Mouse (Mus musculus) kidney, postnatal 36 days (tissue): Measurements from ENCODE around the gene Oprm1.
"Not testable (repeated sequence)": the region's sequence is repeated elsewhere in the genome, so short reads cannot be mapped to it uniquely, and the experiment has no call there.

ENCODE experiments used
- DNase-seq, 2 experiments: peaks; one replicate each; pipeline ENCODE4 v3.0.0; 2021 to 2022; ENCODE audit warnings: mixed read lengths in 2 of 2

Gene Oprm1

DNA sequence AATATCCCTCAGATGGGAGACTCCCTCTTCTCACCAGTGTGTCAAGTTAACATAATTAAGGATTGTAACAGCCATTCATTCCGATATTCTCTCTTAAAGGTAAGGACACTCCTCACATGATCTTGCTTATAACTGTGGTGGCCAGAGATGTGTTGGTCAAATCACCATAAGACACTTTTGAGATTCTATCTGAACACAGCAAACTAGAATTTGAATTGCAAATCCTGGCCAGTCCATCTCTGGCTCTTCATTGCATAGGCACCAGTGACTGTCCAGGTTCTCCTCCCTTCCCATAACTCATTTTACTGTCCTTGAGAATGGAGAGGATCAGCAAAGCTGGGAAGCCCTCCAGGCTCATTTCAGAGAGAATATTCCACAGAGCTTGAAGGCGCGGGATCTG, at the start of gene Oprm1:
Oprm1 (plus strand) TSS at position 301 of the 400 bp plus-strand sequence.
- no peak for DNase-seq

DNA sequence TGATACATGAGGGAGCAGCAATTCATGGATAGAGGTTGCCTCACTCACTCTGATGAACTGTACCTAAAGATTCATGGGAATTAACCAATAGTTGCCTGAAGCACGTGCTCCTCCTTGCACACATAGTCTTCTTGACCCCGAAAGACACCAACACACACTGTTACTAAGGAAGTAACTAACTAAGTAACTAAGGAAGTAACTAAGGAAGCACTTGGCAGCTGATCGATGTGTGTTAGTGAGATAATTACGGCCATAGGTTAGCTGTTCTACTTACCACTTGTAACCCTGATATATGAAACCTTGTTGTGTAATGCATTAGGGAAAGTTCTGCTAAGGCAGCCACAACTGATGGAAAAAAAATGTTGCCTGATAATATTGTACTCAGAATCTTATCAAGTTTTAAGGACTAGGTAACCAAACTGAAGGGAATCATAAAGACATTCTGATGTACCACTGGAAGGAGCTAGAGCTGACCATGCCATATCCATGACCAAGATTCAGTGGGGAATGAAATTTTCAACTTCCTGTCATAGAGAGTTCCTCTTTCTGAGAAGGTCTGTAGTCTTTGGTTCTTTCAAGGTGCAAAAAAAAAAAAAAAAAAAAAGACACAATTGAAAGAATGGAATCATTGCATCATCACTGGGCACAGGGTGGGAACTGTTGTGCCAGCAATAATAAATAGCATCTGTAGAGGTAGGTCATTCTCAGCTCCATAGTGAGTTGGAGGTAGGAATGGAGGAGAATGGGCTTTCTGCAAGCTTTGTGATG, 40.9 kb upstream of the Oprm1 start:
- no peak for DNase-seq

DNA sequence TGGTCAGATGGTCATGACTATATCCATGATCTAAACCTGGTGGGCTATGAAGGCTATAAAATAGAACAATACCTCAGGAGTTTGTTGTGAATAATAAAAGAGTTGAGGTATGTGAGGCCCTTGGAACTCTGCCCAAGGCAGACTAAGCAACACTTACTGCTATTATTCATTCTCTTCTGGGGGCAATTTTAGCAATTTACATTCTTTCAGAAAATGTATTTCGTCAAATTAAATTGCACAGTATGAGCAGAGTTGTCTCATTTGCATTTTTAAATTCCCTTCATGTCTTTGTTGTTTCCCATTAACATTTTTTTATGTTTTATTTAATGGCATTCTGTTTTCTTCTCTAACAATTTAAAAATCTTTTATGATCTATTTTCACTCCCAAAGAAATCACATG, 34.5 kb upstream of the Oprm1 start:
- no peak for DNase-seq

DNA sequence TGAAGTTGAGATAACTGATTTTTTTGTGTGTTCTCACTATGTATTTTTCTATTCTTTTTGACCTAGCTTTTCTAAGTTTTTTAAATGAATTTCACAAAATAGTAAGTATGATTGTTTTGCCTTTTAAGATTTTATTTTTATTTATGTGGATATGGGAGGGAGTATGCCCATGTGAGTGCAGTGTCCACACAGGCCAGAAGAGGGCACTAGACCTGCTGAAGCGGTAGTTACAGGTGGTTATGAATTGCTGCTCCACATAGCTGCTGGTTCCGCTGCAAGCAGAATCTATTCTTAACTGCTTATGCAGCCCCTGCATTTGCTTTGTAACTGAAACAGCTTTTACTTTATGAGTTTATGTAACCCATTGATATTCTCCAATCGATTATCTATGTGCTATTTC, 29.8 kb upstream of the Oprm1 start:
- DNase-seq, result no peak

DNA sequence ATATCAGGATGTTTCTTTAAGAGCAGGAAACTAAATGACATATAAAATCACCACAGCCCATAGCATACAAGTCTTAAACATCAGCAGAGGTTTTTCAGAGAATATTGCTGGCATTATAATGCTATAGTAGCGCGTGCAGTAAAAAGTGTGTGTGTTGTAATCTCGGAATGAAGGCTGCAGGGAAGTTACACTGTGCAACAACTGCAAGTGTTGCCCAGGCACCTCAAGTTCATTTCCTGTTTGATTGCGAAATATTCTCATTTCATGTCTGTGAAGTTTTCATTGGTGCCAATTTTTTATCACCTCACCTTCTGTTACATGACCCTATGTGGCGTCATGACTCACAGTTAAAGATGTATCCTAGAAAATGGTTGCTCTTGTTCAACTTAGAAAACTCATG, 4.9 kb upstream of the Oprm1 start:
- DNase-seq, result no peak

DNA sequence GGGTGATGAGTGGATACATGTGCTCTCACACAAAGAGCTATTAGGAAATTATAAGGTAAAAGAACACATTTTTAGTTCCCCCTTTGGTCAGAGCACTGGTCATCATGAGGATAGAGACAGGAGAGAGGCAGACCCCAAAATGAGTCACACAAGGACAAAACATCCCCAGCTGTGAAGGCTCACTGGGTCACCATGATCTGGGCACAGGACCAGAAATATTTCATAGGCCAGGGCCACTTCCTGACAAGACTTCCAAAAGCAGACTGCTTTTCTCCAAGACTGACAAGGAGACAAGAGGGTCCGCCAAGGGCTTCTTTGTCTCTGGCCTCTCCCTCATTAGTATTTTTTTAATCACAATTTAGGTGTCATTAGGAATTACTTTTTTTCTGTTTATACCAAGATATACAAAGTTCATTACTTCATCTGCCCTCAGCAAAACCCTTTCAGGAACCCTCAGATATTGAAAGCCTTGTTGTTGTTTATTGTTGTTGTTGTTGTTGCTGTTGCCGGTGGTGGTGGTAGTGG, 3.0 kb downstream of the Oprm1 start, which contains the start of gene Gm10945:
Gm10945 (minus strand) TSS at position 475 of the 525 bp plus-strand sequence.
- DNase-seq, result peak; percentile 2 to 6

DNA sequence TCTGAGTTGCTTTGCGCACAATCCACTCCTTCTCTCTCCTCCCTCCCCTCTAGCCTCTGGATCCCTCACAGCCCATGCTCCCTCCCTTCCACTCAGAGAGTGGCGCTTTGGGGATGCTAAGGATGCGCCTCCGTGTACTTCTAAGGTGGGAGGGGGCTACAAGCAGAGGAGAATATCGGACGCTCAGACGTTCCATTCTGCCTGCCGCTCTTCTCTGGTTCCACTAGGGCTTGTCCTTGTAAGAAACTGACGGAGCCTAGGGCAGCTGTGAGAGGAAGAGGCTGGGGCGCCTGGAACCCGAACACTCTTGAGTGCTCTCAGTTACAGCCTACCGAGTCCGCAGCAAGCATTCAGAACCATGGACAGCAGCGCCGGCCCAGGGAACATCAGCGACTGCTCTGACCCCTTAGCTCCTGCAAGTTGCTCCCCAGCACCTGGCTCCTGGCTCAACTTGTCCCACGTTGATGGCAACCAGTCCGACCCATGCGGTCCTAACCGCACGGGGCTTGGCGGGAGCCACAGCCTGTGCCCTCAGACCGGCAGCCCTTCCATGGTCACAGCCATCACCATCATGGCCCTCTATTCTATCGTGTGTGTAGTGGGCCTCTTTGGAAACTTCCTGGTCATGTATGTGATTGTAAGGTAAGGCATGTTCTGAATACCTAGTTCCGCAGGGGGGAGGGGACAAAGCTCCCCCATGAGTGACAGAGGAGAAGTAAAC, 30.4 kb downstream of the Oprm1 start:
- peak; percentile 7 to 59 for DNase-seq

DNA sequence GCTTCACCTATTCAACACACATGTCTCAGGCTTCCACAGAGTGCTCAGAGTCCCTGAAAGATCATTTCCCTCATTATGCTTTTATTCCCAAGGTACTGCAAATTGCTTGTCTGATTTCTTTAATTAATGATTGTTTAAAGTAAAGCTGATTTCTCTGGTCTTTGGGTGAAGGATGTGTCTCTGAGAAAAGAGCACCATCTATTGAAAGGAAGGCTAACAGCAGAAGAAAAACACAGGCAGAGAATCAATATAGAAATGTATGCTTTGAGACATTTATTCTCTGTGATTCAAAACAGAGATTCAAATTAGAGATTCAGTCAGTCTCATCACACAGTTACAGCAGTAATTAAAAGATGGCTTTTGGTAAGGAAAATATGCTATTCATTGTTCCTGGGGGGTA, 31.9 kb downstream of the Oprm1 start:
- DNase-seq, result no peak

DNA sequence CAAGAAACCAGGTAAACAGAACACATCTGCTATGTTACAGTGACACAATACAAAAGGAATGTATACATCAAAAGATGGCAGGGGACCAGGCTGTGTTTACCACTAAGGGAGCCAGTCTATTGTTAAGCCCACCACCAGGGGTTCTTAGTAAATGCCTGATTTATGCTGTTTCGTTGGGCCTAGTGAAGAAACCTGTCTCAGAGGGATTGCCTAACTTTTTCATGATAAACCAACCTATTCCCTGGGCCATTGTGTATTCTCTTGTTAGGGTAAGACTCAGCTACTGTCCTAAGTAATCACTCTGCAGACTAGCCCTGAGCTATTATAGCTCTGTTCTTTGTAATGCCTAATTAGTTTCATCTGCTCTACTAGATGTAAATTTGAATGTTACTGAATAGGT, 62.3 kb downstream of the Oprm1 start:
- no peak for DNase-seq

DNA sequence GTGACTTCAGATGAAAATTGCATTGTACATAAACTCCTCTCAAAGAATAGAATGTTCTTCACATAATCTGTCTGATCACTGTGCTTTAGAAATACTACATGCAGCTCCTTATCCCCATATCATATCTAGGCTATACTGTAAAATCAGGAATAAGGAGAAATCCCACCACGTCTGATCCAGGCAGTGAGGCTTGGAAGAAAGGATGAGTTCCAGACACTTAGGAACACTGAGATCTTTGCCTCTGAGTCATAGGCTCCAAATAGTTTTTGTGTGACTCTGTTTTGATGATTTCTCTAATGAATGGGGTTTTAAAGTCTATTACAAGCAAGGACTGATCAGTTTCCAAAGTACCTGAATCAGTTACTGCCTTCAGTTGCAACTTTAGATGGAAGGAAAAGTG, 83.9 kb downstream of the Oprm1 start:
- no peak for DNase-seq

DNA sequence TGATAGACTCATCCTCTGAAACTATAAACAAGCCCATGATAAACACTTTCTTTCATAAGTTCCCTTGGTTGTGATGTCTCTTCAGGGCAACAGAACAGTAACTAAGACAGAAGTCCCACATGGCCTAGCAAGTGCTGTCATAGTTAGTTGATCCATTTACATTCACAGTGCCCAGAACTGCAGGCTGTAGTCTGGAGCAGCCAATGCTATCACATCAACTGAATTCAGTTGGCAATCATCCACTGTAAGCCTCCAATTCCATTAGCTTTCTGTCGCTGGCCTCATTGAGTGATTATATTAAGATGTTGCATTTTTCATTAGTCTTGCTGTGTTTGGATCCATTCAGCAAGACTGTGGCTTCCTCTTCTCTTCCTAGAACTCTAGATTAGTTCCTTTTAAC, 88.0 kb downstream of the Oprm1 start:
- DNase-seq, result no peak

DNA sequence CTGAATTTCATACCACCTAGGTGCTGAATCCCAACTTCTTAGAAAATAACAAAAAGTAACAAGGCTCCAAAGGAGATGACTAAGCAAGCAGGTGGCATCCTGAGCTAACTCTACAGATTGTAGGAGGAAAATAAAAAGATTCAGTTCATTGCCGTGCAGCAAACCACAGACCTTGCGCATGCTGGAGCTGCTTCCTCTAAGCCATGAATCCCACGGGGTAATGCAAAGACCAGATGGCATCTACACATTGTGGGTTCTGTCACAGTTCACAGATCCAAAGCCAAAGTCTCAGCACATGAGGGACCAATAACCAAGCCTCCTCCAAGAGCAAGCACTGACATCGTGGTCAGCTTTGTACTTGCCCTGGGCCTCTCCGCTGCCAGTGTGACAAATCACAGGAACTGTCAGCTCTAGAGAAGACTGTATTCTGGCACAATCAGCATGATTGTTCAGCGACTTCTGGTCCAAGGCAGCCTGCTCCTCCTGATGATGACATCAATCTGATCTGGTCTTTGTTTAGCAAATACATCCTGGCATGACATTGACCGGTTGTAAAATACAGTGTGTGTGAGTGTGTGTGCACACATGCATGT, 90.0 kb downstream of the Oprm1 start:
- DNase-seq, result no peak

DNA sequence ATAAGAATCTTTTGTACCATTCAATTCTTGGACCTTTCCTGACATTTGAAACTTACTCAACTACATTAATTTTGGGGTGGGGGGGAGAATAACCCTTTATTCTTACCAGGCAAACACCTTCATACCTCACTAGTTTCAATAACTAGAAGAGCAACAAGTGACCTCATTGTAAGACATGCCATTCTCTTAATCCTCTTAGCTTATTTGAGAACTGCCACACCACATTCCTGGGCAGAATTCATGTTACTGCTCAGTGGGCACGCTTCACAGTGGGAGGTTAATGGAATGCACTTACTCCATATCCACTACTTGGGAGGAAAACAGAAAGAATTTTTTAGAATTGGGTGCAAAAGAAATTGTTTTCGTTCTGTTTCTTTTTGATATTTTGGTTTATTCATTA, 90.5 kb downstream of the Oprm1 start:
- DNase-seq, result no peak

DNA sequence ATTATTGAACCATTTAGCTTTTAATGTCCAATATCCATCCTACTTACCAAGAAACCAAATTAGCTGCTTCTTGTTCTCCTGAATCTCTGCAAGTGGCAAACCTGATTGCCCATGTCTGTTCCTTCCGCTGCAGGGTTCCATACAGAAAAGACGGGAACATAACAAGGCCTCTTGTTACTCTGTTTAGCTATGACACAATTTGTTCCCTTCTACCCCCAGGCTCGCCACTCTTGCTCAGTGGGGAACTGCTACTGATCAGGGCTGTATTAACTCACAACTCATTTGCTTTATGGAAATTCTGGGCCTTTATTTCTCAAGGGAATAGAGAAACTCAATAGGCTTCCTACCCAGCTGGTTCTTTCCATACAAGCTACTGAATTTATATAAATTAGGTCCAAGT, 97.5 kb downstream of the Oprm1 start:
- DNase-seq, result no peak

DNA sequence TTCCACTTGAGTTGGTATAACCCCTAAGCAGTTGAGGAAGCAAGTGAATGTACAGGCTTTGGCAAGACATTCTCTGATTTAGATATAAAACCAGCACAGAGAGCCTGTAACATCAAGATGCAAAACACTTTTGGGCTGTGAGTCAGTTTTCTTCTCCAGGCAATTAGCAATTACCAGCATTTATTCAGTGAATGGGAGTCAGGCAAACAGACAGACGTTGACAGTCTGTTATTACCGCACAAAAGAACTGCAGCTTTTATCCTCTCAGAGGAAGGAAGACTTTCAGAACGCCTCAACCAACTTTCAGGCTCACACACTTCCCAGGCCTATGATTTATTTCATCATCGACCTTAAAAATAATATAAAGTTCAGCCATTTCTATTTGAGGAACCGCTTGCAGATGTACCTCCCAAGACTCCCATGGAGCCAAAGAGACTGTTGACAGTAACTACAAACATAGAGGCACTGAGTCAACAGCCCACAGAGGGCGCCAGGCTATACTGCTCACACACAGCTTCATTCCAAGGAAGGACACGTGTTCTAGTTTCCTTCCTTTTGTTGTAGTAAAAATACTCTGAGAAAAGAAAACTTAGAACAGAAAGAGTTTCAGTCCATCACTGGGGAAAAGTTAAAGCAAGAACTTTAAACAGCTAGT, 113.2 kb downstream of the Oprm1 start:
- DNase-seq, result no peak

DNA sequence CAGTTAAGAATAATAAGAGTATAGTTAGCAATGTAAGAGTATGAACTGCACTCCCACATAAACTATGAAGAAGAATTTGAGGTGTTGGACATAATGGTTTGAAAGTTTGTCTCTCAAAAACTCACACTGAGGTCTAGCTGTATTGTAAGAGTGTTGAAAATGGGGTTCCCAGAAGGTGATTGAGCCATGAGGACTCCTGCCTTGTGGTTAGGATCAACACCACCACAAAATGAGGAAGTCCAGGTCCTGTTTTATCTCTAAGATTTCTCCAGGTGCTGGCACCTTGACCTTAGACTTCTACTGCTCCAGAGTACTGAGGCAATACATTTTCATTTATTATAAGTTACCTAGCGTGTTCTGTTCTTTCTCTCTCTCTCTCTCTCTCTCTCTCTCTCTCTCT, 115.6 kb downstream of the Oprm1 start:
- DNase-seq, result no peak

DNA sequence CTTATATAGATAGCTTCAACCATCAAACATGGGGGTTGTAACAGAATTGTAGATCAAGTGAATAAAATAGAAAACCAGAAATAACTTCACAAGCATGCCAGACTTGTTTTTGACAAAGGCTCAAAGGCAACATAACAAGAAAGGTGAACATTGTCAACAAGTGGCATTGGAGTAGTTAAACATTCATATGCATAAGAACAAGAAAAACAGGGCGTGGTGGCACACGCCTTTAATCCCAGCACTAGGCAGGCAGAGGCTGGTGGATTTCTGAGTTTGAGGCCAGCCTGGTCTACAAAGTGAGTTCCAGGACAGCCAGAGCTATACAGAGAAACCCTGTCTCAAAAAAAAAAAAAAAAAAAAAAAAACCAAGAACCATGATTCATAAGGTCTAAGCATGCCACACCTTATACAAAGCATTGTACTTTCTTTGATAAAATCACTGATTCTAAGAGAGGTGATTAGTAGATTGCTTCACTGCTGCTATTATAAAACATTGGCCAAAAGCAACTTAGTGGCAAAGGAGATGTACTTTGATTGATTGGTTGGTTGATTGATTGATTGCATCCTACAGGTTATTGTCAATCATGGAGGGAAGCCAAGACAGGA, 120.1 kb downstream of the Oprm1 start:
- no peak for DNase-seq

DNA sequence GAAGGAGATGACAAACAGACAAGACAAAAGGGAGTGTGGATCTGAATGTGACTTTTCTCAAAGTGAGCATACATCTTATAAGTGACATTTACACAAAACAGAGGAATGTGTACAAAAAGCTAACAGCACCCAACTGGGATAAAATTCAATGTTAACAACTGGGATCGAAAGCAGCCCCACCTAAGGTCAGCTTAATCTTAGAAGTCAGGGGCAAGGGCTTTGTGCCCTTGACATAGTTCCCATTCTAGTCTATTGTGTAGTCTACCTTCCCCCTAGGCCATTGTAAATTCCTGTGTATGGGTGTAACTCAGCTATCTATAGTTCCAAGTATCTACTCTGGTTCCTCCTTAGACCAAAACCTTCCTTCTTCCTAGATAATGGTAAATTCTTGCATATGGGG, 123.7 kb downstream of the Oprm1 start:
- not testable (repeated sequence) for DNase-seq

DNA sequence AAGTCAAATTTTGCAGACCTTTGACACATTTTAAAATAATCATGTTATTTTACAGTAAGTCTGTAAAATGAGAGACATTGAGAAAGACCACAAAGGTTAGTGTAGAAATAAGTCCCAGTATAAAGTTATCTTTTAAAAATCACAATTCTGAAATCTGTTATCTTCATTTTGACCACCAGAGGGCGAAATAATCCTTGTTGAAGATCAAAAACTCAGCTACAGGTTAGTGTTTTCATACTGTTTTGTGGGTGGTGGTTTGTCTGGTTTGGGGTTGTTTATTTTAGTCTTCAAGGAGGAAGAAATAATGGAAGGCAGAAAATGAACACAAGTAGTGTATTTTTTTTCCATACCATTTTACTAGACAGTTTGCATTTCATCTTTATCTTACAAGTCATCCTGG, 127.2 kb downstream of the Oprm1 start:
- peak in 1 of 2 experiments; percentile 19 for DNase-seq

DNA sequence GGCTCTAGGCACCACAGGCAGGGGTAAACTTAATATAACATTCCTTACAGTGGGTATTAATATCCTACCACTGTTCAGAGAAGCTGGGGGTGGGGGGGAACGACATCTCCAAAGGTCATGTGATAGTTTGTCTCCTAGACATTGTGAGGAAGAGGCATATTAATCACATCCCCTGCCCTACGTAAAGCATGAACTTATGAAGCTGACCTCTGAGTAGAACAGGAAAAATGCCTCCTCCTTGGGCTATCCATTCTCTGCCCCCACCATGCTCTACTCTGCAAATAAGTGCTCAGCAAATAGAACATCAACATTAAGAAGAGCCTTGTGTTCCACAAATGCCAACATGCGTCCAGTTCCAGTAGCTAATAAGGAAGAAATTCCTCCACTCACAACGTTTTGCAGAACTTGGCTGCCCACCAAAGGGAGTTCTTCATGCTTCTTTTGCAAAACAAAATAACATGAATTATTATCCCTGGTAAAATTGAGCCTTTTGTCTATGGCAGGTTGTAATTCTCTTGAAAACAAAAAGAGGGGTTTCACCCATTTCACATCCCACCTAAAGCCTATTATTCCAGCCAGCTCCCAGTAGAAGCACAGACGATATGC, 131.4 kb downstream of the Oprm1 start:
- peak in 1 of 2 experiments; percentile 9 for DNase-seq

DNA sequence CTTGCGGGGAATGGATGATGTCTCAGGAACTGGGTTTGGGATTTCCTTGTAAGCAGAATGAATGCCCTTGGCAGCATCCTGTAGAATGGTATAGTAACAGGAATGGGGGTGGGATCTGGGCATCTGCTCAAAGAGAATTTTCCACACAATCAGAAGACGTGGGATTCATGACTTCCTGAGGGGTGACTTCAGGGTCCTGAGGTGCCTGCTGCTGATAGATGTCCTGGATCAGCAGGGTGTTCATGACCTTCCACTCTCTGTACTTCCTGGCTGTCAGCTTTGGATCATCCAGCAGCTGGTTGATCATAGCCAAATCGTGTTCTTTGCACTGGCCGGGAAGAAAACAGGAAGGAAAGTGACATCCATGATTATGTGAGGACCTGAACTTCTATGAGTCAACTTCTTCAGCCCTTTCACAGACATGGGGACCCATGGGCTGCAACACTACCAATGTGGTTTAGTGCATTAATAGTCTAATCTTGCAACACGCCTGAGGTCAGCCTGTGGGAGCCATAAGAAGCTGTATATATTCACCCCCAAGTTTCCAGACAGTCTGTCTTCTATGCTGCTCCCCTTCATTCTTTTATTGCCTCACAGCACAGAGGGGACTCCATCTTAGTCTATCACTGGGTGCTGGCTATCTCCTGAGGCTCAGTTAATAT, 132.2 kb downstream of the Oprm1 start:
- peak; percentile 4 to 16 for DNase-seq

DNA sequence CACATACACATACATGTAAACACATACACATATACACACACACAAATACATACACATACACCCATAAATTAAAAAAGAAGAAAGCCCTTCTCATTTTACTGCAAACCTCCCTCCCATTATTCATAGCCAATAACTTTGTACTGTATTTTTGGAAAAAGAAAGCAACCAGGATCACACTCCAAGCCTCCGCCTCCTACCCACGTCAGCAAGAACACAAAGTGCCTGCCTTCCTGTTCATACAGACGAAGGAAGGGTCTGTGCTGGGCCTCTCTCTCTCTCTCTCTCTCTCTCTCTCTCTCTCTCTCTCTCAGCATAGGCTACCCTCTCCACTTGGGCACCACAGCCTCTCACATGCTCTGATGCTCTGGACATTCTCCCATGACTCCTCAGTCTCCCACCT, 137.5 kb downstream of the Oprm1 start:
- DNase-seq, result peak in 1 of 2 experiments; percentile 4
